Mouse (Mus musculus) MEL (cell line): ENCODE results near the gene Lrrc4b.

Experiments
- CTCF ChIP-seq, 3 experiments: IDR thresholded peaks in 2 of 3; conservative IDR thresholded peaks in 1 of 3; 2 replicates each; pipeline ENCODE4 v1.5.1; 2011 to 2012; ENCODE audit warnings: low read length in 3 of 3, low read depth in 2 of 3, mild to moderate bottlenecking in 2 of 3, improper control_type of control experiment in 1 of 3, inconsistent platforms in 1 of 3, mixed read lengths in 1 of 3, moderate library complexity in 1 of 3; ENCODE audit not compliant: control insufficient read depth in 1 of 3, insufficient read depth in 1 of 3, poor library complexity in 1 of 3, severe bottlenecking in 1 of 3
- E2F4 ChIP-seq: IDR thresholded peaks from 2 replicates; pipeline ENCODE4 v1.6.1; 2011; ENCODE audit warnings: low read depth, low read length, improper control_type of control experiment, borderline replicate concordance
- MAX ChIP-seq: IDR thresholded peaks from 2 replicates; pipeline ENCODE4 v1.6.1; 2011; ENCODE audit warnings: low read length, improper control_type of control experiment
- MEF2A ChIP-seq: IDR thresholded peaks from 2 replicates; pipeline ENCODE4 v1.6.1; 2014; ENCODE audit warnings: low read depth, mild to moderate bottlenecking, inconsistent platforms, low read length, improper control_type of control experiment; ENCODE audit not compliant: poor library complexity, insufficient replicate concordance, severe bottlenecking; ENCODE audit errors: extremely low read depth
- MYC ChIP-seq: IDR thresholded peaks from 2 replicates; pipeline ENCODE4 v1.6.1; 2011; ENCODE audit warnings: low read depth, mild to moderate bottlenecking, low read length, improper control_type of control experiment, moderate library complexity
- POLR2A ChIP-seq, 2 experiments: IDR thresholded peaks; 2 replicates each; pipeline ENCODE4 v1.6.1; 2011 to 2012; ENCODE audit warnings: low read length in 2 of 2, mild to moderate bottlenecking in 2 of 2, control low read depth in 1 of 2, improper control_type of control experiment in 1 of 2, low read depth in 1 of 2, moderate library complexity in 1 of 2; ENCODE audit not compliant: control insufficient read depth in 1 of 2, insufficient read depth in 1 of 2, poor library complexity in 1 of 2
- POLR2AphosphoS5 ChIP-seq: IDR thresholded peaks from 2 replicates; pipeline ENCODE4 v1.6.1; 2012; ENCODE audit warnings: low read depth, borderline replicate concordance, mild to moderate bottlenecking, inconsistent platforms, low read length, moderate library complexity, mixed read lengths

DNA sequence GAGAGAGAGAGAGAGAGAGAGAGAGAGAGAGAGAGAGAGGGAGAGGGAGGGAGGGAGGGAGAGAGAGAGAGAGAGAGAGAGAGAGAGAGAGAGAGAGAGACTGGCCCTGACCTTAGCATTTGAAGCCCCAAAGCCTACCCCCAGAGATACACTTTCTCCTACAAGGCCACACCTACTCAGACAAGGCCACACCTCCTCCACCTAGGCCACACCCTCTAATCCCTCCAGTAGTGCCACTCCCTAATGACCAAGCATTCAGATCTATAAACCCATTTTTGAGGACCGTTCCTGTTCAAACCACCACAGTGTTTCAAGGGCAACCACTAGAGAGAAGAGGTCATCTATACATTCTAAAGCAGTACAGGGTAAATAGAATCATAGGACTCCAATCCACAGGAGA is 27.5 kb downstream of the Lrrc4b start:
- TF ChIP-seq E2F4 = no peak
- TF ChIP-seq MAX = no peak
- TF ChIP-seq CTCF (IDR thresholded peaks at IDR 0.05 in 2 of 3, conservative IDR thresholded peaks at IDR 0.05 in 1 of 3; ENCODE audit: control insufficient read depth in 1 of 3, insufficient read depth in 1 of 3, low read depth in 2 of 3, low read length in 3 of 3, poor library complexity in 1 of 3, severe bottlenecking in 1 of 3) = no peak
- no peak for TF ChIP-seq POLR2AphosphoS5
- no peak for TF ChIP-seq POLR2A (IDR thresholded peaks at IDR 0.05; ENCODE audit: control insufficient read depth in 1 of 2, insufficient read depth in 1 of 2, low read depth in 1 of 2, low read length in 2 of 2, poor library complexity in 1 of 2)
- no peak for TF ChIP-seq MYC
- TF ChIP-seq MEF2A = no peak
